ENCODE assay signal across 11 mouse cellular contexts in the genomic region with DNA sequence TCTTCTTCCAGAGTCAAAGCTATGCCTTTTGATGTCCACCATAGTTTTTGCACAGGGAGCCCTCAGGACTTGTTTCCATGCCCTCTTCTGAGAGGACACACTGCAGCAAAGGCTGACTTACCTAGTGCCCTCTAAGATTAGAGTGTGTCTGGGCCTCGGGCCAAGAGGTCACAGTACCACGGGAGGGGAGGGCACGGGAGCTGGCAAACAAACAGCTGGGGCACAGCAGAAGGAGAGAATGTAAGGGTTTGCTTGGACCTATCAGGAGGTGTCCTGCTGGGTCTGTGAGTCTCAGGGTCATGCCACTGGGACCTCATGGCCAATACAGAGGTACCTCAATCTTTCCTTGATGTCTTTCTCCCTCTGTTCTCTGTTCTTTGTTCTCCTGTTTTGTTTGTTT. TPM values are rescaled to one million over a fixed set of nuclear protein-coding genes. Genes with fewer than 3 reads are reported as not detected.
A peak's percentile ranks its signal among the peaks of the same experiment; 100 is the strongest.
DNase-seq lines count a peak whose midpoint lies in the region; ATAC-seq and TF ChIP-seq lines count a peak whose summit lies in the region.
"Had no signal": no experiment of that assay in that cellular context is flagged by ENCODE, and none has a peak within 500 bp of the region (broad histone marks: within the 10 kb centered on the region; RNA-seq: fewer than 3 reads in every experiment).

No protein-coding gene starts in this region.

- H3K9ac ChIP-seq in forebrain, postnatal 0 days: no peak overlapping the region
- no peak overlapping the region for H3K9ac ChIP-seq in heart, embryonic 16.5 days (ENCODE audit: low read length)
- no peak overlapping the region for H3K9ac ChIP-seq in liver, postnatal 0 days (replicated peaks)
- H3K9ac ChIP-seq: embryonic facial prominence, embryonic 15.5 days had no signal

- no peak for ATAC-seq in forebrain, postnatal 0 days
- peak; percentile 55 for ATAC-seq in heart, embryonic 16.5 days (replicated peaks; ENCODE audit: extremely low read depth, insufficient read depth, low FRiP score)
- ATAC-seq in liver, postnatal 0 days: peak; percentile 75

- H3K4me3 ChIP-seq in forebrain, postnatal 0 days (ENCODE audit: low read depth, low read length): no peak overlapping the region
- no peak overlapping the region for H3K4me3 ChIP-seq in forebrain, embryonic 10.5 days
- H3K4me3 ChIP-seq in heart, embryonic 16.5 days (ENCODE audit: low read length): no peak overlapping the region
- no peak overlapping the region for H3K4me3 ChIP-seq in liver, postnatal 0 days (ENCODE audit: low read depth, low read length)
- H3K4me3 ChIP-seq in embryonic facial prominence, embryonic 10.5 days: no peak overlapping the region
- H3K4me3 ChIP-seq: embryonic facial prominence, embryonic 15.5 days; limb, embryonic 10.5 days had no signal

- no peaks in the 10 kb centered on the region for H3K36me3 ChIP-seq in forebrain, postnatal 0 days (ENCODE audit: insufficient read depth)
- no peaks in the 10 kb centered on the region for H3K36me3 ChIP-seq in forebrain, embryonic 10.5 days (replicated peaks)
- no peaks in the 10 kb centered on the region for H3K36me3 ChIP-seq in heart, embryonic 16.5 days (ENCODE audit: control insufficient read depth, insufficient read depth)
- H3K36me3 ChIP-seq in liver, postnatal 0 days (replicated peaks; ENCODE audit: insufficient read depth, low read length): no peaks in the 10 kb centered on the region
- no peaks in the 10 kb centered on the region for H3K36me3 ChIP-seq in embryonic facial prominence, embryonic 10.5 days (replicated peaks)
- H3K36me3 ChIP-seq: embryonic facial prominence, embryonic 15.5 days; limb, embryonic 10.5 days had no signal

- 0 out of 2 replicates have a peak, but pooled peaks have one; percentile 39 for TF ChIP-seq EP300 in liver, postnatal 0 days (IDR thresholded peaks at IDR 0.05; ENCODE audit: low read depth)

- DNase-seq in forebrain, postnatal 0 days: no peak
- DNase-seq in forebrain, embryonic 10.5 days (ENCODE audit: extremely low spot score, low spot score): no peak
- DNase-seq in 3T3-L1 (ENCODE audit: low read depth, low spot score): peak; percentile 25
- DNase-seq in liver, postnatal 0 days: peak; percentile 75
- DNase-seq in frontal cortex, postnatal 36 days (ENCODE audit: low spot score in 2 of 2): no peak
- no peak for DNase-seq in right cerebral cortex, postnatal 14 days
- DNase-seq in embryonic facial prominence, embryonic 10.5 days (ENCODE audit: low spot score): no peak

- no peaks in the 10 kb centered on the region for H3K9me3 ChIP-seq in forebrain, postnatal 0 days (ENCODE audit: low read length)
- H3K9me3 ChIP-seq in forebrain, embryonic 10.5 days: peaks cover 7% of the 10 kb centered on the region; the same call in 1 of the 2 replicates
- no peaks in the 10 kb centered on the region for H3K9me3 ChIP-seq in heart, embryonic 16.5 days (replicated peaks; ENCODE audit: control insufficient read depth, low read length)
- H3K9me3 ChIP-seq in liver, postnatal 0 days (ENCODE audit: low read length): no peaks in the 10 kb centered on the region
- H3K9me3 ChIP-seq in embryonic facial prominence, embryonic 10.5 days: no peaks in the 10 kb centered on the region
- H3K9me3 ChIP-seq: embryonic facial prominence, embryonic 15.5 days; limb, embryonic 10.5 days had no signal

- H3K27ac ChIP-seq in forebrain, postnatal 0 days (ENCODE audit: low read depth, low read length): peak overlapping the region; percentile 29; the same call in 1 of the 2 replicates
- no peak overlapping the region for H3K27ac ChIP-seq in forebrain, embryonic 10.5 days
- H3K27ac ChIP-seq in heart, embryonic 16.5 days (ENCODE audit: low read length): peak overlapping the region; percentile 69
- H3K27ac ChIP-seq in liver, postnatal 0 days (ENCODE audit: low read depth): peak overlapping the region; percentile 71
- H3K27ac ChIP-seq in embryonic facial prominence, embryonic 10.5 days (replicated peaks): no peak overlapping the region
- H3K27ac ChIP-seq: embryonic facial prominence, embryonic 15.5 days; limb, embryonic 10.5 days had no signal

- no peaks in the 10 kb centered on the region for H3K27me3 ChIP-seq in forebrain, postnatal 0 days (ENCODE audit: insufficient read depth, low read length)
- H3K27me3 ChIP-seq in forebrain, embryonic 10.5 days (ENCODE audit: poor library complexity, severe bottlenecking): peaks cover 4% of the 10 kb centered on the region
- H3K27me3 ChIP-seq in heart, embryonic 16.5 days (ENCODE audit: control insufficient read depth, insufficient read depth, low read length): no peaks in the 10 kb centered on the region
- no peaks in the 10 kb centered on the region for H3K27me3 ChIP-seq in liver, postnatal 0 days (ENCODE audit: insufficient read depth, low read length)
- no peaks in the 10 kb centered on the region for H3K27me3 ChIP-seq in embryonic facial prominence, embryonic 10.5 days (replicated peaks; ENCODE audit: low read depth, poor library complexity, severe bottlenecking)
- H3K27me3 ChIP-seq: embryonic facial prominence, embryonic 15.5 days had no signal

- 16% methylated on average over 3 of the region's 3 CpGs for WGBS in forebrain, postnatal 0 days
- WGBS in forebrain, embryonic 10.5 days: 22% methylated on average over 3 of the region's 3 CpGs
- 21% methylated on average over 3 of the region's 3 CpGs for WGBS in heart, embryonic 16.5 days
- WGBS in liver, postnatal 0 days (ENCODE audit: insufficient replicate concordance): 23% methylated on average over 3 of the region's 3 CpGs
- 16% methylated on average over 3 of the region's 3 CpGs for WGBS in embryonic facial prominence, embryonic 10.5 days

- TF ChIP-seq CTCF in forebrain, postnatal 0 days (IDR thresholded peaks at IDR 0.05; ENCODE audit: low read depth): no peak
- TF ChIP-seq CTCF in liver, postnatal 0 days (IDR thresholded peaks at IDR 0.05; ENCODE audit: low read depth): no peak

- H3K4me2 ChIP-seq in forebrain, postnatal 0 days (ENCODE audit: low read depth): no peak overlapping the region
- H3K4me2 ChIP-seq in heart, embryonic 16.5 days (ENCODE audit: low read depth, low read length): no peak overlapping the region
- peak overlapping the region; percentile 24; the same call in 1 of the 2 replicates for H3K4me2 ChIP-seq in liver, postnatal 0 days (ENCODE audit: low read depth, low read length)
- H3K4me2 ChIP-seq: embryonic facial prominence, embryonic 15.5 days had no signal

- H3K4me1 ChIP-seq in forebrain, postnatal 0 days (ENCODE audit: insufficient read depth): peaks cover 15% of the 10 kb centered on the region; the same call in 1 of the 2 replicates
- peaks cover 44% of the 10 kb centered on the region for H3K4me1 ChIP-seq in forebrain, embryonic 10.5 days
- peaks cover 24% of the 10 kb centered on the region for H3K4me1 ChIP-seq in heart, embryonic 16.5 days (ENCODE audit: control insufficient read depth, insufficient read depth, low read length)
- H3K4me1 ChIP-seq in liver, postnatal 0 days (ENCODE audit: insufficient read depth): peaks cover 28% of the 10 kb centered on the region
- peaks cover 40% of the 10 kb centered on the region for H3K4me1 ChIP-seq in embryonic facial prominence, embryonic 10.5 days

RNA-seq across cellular contexts. Expression of gene Gm6525, which starts 57.1 kb away (rescaled TPM):
- 0.29 TPM in 1 of 2 replicates, not detected in the other for total RNA-seq in forebrain, postnatal 0 days (2014; rRNA removed)
- 0.33 and 2.1 TPM in 2 replicates for polyA plus RNA-seq in forebrain, postnatal 0 days (2015; fragmentation: Nextera tagmentation; extraction: Ambion mirVana)
- polyA plus RNA-seq in forebrain, embryonic 10.5 days (2016; fragmentation: Nextera tagmentation; extraction: Ambion mirVana): 0.87 and 1.5 TPM in 2 replicates
- polyA plus RNA-seq in heart, embryonic 16.5 days (2015; fragmentation: Nextera tagmentation; extraction: Ambion mirVana): 0.24 and 0.32 TPM in 2 replicates
- polyA plus RNA-seq in liver, postnatal 0 days (2015; fragmentation: Nextera tagmentation; extraction: Ambion mirVana): 0.14 and 0.21 TPM in 2 replicates
- 0.91 and 1.3 TPM in 2 replicates for polyA plus RNA-seq in embryonic facial prominence, embryonic 10.5 days (2016; fragmentation: Nextera tagmentation; extraction: Ambion mirVana)
- total RNA-seq: adrenal gland, postnatal 4 days had no signal

Comparison
In these comparisons a context has a peak if more than half of its experiments do, and no peak if none do; other contexts are left out.
1. H3K27ac ChIP-seq: peak in forebrain, postnatal 0 days (single experiment), heart, embryonic 16.5 days (single experiment) and liver, postnatal 0 days (single experiment); none in forebrain, embryonic 10.5 days (single experiment) and embryonic facial prominence, embryonic 10.5 days (single experiment).
2. DNase-seq: peak in 3T3-L1 (single experiment) and liver, postnatal 0 days (single experiment); none in forebrain, postnatal 0 days (single experiment), forebrain, embryonic 10.5 days (single experiment), frontal cortex, postnatal 36 days (0 of 2), right cerebral cortex, postnatal 14 days (single experiment) and embryonic facial prominence, embryonic 10.5 days (single experiment).